Mouse (Mus musculus) heart, embryonic 13.5 days (tissue): ENCODE data around the gene Lhx6. TPM values are rescaled to one million over a fixed set of nuclear protein-coding genes. Genes with fewer than 3 reads are reported as not detected.
"Not testable (repeated sequence)": the region's sequence is repeated elsewhere in the genome, so short reads cannot be mapped to it uniquely, and the experiment has no call there.

Source experiments
- ATAC-seq: fragments of 200-750 bp; cut with Nextera tagmentation; 2 replicates; pipeline ENCODE4 v1.8.0; 2017; ENCODE audit warnings: moderate TSS enrichment; ENCODE audit not compliant: insufficient number of reproducible peaks, low FRiP score, low TSS enrichment; ENCODE audit errors: extremely low read depth
- H3K27ac ChIP-seq: fragments of 300-500 bp; sonication (generic); replicated peaks from 2 replicates; pipeline ENCODE4 v1.5.1; 2015; ENCODE audit warnings: moderate library complexity, mild to moderate bottlenecking, inconsistent platforms
- H3K27me3 ChIP-seq: fragments of 300-500 bp; sonication (generic); replicated peaks from 2 replicates; pipeline ENCODE4 v1.6.1; 2015; ENCODE audit warnings: mild to moderate bottlenecking, inconsistent platforms
- H3K36me3 ChIP-seq: fragments of 300-500 bp; sonication (generic); 2 replicates; pipeline ENCODE4 v1.6.1; 2015; ENCODE audit warnings: mild to moderate bottlenecking, inconsistent platforms
- H3K4me1 ChIP-seq: fragments of 300-500 bp; sonication (generic); 2 replicates; pipeline ENCODE4 v1.6.1; 2015; ENCODE audit warnings: inconsistent platforms
- H3K4me2 ChIP-seq: fragments of 300-500 bp; sonication (generic); 2 replicates; pipeline ENCODE4 v1.6.1; 2015; ENCODE audit warnings: inconsistent platforms, mild to moderate bottlenecking, moderate library complexity
- H3K4me3 ChIP-seq: fragments of 300-500 bp; sonication (generic); 2 replicates; pipeline ENCODE4 v1.5.1; 2015; ENCODE audit warnings: moderate library complexity, mild to moderate bottlenecking, inconsistent platforms
- H3K9ac ChIP-seq: fragments of 300-500 bp; sonication (generic); 2 replicates; pipeline ENCODE4 v1.6.1; 2015; ENCODE audit warnings: inconsistent platforms, mild to moderate bottlenecking, moderate library complexity
- H3K9me3 ChIP-seq: fragments of 300-500 bp; sonication (generic); 2 replicates; pipeline ENCODE4 v1.6.1; 2016; ENCODE audit warnings: inconsistent platforms
- WGBS: fragments of 180-500 bp; shearing (Covaris S2); methylation state at CpG from one replicate; pipeline ENCODE4 v1.1.7; 2015; ENCODE audit warnings: mixed read lengths; 5-methylcytosine and 5-hydroxymethylcytosine counted together
- polyA plus RNA-seq: library from polyadenylated mRNA; unstranded; fragments of >200 nt; fragmentation: Nextera tagmentation; extraction: Ambion mirVana; gene quantifications from 2 replicates; pipeline ENCODE4 v1.2.1, GENCODE M21; 2015

The Lhx6 gene
- 1.0 and 1.3 TPM in 2 replicates for polyA plus RNA-seq

DNA sequence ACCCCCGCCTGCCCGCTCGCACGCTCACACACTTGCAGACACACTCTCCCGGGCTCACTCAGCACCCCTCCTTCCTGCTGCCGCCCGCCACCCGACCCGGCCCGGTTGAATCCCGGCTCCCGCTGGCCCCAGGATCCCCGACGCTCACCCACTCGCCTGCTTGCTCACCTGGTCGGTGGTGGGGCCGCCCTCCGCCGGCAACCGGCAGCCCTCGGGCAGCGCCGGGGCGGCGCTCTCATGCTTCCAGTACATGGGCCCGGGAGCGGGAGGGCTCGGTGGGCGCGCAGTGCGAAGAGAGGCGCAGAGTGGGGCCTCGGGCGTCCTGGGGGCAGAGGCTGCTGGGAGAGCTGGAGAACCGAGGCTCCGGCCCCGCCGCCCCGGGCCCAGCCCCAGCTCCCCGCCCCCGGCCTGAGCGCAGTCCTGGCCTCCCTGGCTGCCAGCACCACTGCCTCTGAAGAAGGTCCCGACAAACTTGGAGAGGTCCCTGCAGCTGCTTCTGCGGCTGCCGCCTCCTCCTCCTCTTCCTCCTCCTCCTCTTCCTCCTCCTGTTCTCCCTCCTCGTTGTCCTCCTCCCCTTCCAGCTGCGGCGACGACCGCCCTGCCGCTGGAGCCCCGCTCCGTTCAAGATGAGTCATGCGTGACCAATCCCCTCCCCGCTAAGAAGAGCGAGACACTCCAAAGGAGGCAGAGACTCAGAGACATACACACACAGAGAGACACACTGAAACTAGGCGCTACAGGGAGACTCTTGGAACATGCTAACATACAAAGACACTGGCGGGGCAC, at the start of gene Lhx6:
Gene Lhx6 (minus strand): TSS at position 453 of the 786 bp plus-strand sequence.
- Histone ChIP-seq H3K4me3 (peak within 1 kb of the TSS; percentile 57), H3K9me3 (no peaks in the 10 kb centered on the region), H3K27me3 (peaks cover 100% of the 10 kb centered on the region), H3K4me2 (peak within 1 kb of the TSS; percentile 91), H3K9ac (peak within 1 kb of the TSS; percentile 75), H3K36me3 (no peaks in the 10 kb centered on the region), H3K27ac (no peak within 1 kb of the TSS), H3K4me1 (peaks cover 41% of the 10 kb centered on the region)
- ATAC-seq, result no peak
- under 1% methylated on average over 55 of the region's 58 CpGs for WGBS

- not testable (repeated sequence) for H3K27ac ChIP-seq, H3K4me2 ChIP-seq, ATAC-seq, H3K27me3 ChIP-seq, H3K9ac ChIP-seq, H3K4me3 ChIP-seq, H3K9me3 ChIP-seq
- Histone ChIP-seq H3K4me1 (peaks cover 20% of the 10 kb centered on the region), H3K36me3 (peaks cover 54% of the 10 kb centered on the region)
- 90% methylated on average over 4 of the region's 4 CpGs for whole genome bisulfite sequencing
Observed at GRCm38 (mm10) chr2:36152401-36152800, 47.2 kb upstream of the Lhx6 start.

GRCm38 (mm10) chr2:36148876-36149365, 43.7 kb upstream of the Lhx6 start:
- Histone ChIP-seq H3K4me3 (no peak overlapping the region), H3K9me3 (no peaks in the 10 kb centered on the region), H3K4me1 (peaks cover 20% of the 10 kb centered on the region), H3K36me3 (peaks cover 28% of the 10 kb centered on the region), H3K9ac (peak overlapping the region; percentile 47; the same call in 1 of the 2 replicates), H3K27me3 (no peaks in the 10 kb centered on the region), H3K27ac (peak overlapping the region; percentile 86), H3K4me2 (peak overlapping the region; percentile 21)
- 41% methylated on average over 7 of the region's 7 CpGs for WGBS
- ATAC-seq, result no peak

DNA sequence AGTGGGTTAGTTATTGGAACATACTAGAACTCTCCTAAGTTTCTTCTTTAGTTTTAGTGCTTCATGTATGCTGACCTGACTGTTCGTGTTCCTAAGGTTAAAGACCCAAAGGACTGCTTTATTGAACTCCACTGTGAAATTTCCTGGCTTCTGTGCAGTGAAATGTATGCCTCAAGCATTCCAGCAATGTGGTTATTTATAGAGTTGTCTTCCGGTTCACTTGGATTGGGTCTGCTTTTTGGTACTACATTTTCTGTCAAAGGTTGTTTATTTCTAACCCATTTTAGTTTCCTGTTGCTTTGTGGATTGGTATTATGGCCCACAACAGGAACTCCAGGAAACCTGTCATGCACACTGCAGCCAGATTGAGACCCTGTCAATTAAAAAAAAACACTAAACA, 33.9 kb upstream of the Lhx6 start:
- H3K4me3 ChIP-seq, result no peak overlapping the region
- H3K4me2 ChIP-seq, result peak overlapping the region; percentile 21
- H3K27me3 ChIP-seq, result no peaks in the 10 kb centered on the region
- H3K9ac ChIP-seq, result no peak overlapping the region
- ATAC-seq, result no peak
- peak overlapping the region; percentile 70 for H3K27ac ChIP-seq
- H3K36me3 ChIP-seq, result peaks cover 38% of the 10 kb centered on the region
- 23% methylated on average over 2 of the region's 2 CpGs for WGBS
- no peaks in the 10 kb centered on the region for H3K9me3 ChIP-seq
- H3K4me1 ChIP-seq, result peaks cover 39% of the 10 kb centered on the region

DNA sequence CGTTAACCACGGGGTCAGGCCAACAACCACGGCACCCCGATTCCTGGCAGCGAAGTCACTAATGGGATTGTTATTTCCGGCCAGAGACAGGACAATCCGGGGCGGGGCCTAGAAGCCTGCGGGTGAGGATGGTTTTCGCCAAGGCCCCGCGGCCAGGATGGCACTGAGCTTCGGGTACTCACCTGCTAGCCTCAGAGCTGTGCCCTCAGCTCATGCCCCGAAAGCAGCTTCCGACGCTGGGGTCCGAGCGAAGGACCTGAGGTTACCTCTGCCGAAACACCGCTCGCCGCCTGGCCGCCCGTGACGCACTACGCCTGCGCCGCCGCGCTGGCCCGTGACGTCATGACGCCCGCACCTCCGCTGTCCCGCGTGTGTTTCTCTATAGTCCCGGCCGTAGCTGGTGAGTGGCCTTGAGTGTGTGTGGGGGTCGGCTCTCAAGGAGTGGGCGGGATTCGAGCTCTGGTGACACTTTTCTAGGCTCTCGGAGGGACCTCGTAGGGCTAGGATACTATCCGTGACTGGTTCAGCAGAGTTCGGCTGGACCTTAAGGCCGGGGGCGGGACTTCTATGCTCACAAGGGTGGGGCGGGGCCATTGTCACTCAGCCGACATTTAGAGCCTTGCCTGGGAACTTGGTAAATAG, 31.2 kb upstream of the Lhx6 start, which contains the start of the genes Mrrf and Rbm18:
Gene Mrrf (plus strand): TSS at position 90 of the 642 bp plus-strand sequence.
Gene Rbm18 (minus strand): TSS at position 474 of the 642 bp plus-strand sequence.
- peak within 1 kb of the TSS; percentile 87 for H3K4me2 ChIP-seq
- H3K4me1 ChIP-seq, result peaks cover 39% of the 10 kb centered on the region
- H3K36me3 ChIP-seq, result peaks cover 38% of the 10 kb centered on the region
- peak within 1 kb of the TSS; percentile 92 for H3K27ac ChIP-seq
- H3K9me3 ChIP-seq, result no peaks in the 10 kb centered on the region
- H3K4me3 ChIP-seq, result peak within 1 kb of the TSS; percentile 88
- under 1% methylated on average over 50 of the region's 50 CpGs for WGBS
- no peaks in the 10 kb centered on the region for H3K27me3 ChIP-seq
- peak within 1 kb of the TSS; percentile 92 for H3K9ac ChIP-seq
- peak; percentile 90 for ATAC-seq

DNA sequence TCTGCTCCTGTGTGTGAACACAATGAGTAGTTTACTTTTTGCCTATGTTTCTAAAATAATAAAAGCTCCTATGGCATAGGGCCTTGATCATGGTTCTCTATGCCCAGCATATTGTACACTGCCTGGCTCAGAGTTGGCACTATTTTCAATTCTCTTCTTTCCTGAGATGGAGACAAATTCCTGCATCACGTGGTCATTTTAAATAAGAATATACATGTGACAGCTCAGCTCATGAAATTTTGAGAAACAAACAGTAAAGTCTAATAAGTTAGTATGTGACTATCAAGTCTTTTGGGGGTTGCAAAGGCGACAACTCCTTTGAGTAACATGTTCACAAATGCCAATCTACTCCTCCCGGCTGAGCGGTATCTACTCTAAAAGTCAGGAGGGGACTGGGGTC, 30.7 kb upstream of the Lhx6 start:
- no peak for ATAC-seq
- H3K27me3 ChIP-seq, result no peaks in the 10 kb centered on the region
- H3K9me3 ChIP-seq, result no peaks in the 10 kb centered on the region
- H3K36me3 ChIP-seq, result peaks cover 40% of the 10 kb centered on the region
- peaks cover 39% of the 10 kb centered on the region for H3K4me1 ChIP-seq
- peak overlapping the region; percentile 92 for H3K9ac ChIP-seq
- peak overlapping the region; percentile 92 for H3K27ac ChIP-seq
- H3K4me2 ChIP-seq, result peak overlapping the region; percentile 87
- H3K4me3 ChIP-seq, result peak overlapping the region; percentile 88
- WGBS, result under 1% methylated on average over 4 of the region's 4 CpGs

DNA sequence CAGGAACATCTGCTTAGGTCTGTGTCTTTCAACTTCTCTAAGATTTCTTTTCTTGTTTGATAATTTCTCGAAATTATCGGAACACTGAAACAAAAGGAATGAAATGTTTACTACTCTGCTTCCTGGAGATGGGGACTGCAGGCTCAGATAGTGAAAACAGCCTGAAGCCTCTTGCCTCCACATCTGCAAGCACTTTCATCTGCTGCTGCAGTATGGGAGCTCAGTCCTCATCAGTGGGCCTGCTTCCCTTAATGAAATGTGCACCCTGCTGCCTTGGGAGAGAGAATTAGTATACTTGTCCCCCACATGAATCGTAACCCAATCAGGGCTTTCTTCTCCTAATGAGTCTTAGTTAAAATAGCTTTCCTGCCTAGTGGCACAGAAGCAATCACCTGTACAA, 23.8 kb upstream of the Lhx6 start:
- H3K4me1 ChIP-seq, result peaks cover 14% of the 10 kb centered on the region
- no peak overlapping the region for H3K4me3 ChIP-seq
- WGBS, result 81% methylated on average over 3 of the region's 3 CpGs
- no peaks in the 10 kb centered on the region for H3K9me3 ChIP-seq
- peaks cover 88% of the 10 kb centered on the region for H3K36me3 ChIP-seq
- ATAC-seq, result no peak
- H3K27me3 ChIP-seq, result no peaks in the 10 kb centered on the region
- no peak overlapping the region for H3K9ac ChIP-seq
- H3K4me2 ChIP-seq, result no peak overlapping the region
- H3K27ac ChIP-seq, result no peak overlapping the region

DNA sequence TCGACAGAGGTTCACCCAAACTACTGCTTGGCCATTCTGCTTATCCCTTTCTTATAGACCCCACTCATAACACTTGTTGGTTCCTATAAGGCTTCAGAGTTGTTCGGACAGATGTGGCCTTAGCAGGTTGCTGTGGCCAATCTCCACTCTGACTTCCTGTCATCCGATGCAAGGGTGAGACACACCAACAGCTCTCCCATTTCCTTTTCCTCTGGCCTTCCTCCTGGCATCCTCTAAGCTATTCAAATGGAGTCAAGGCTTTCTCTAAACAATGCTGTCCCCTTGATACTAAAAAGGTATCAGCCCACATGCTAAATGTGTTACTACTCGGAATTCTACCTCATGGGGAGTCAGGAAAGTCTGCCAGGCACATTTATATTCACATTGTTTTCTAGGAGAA, 22.8 kb upstream of the Lhx6 start:
- 60% methylated on average over 4 of the region's 4 CpGs for WGBS
- Histone ChIP-seq H3K4me2 (no peak overlapping the region), H3K27me3 (no peaks in the 10 kb centered on the region), H3K9ac (no peak overlapping the region), H3K9me3 (no peaks in the 10 kb centered on the region), H3K4me1 (peaks cover 14% of the 10 kb centered on the region), H3K36me3 (peaks cover 88% of the 10 kb centered on the region), H3K4me3 (no peak overlapping the region), H3K27ac (no peak overlapping the region)
- no peak for ATAC-seq

GRCm38 (mm10) chr2:36126795-36127429, 21.7 kb upstream of the Lhx6 start:
- ATAC-seq, result no peak

DNA sequence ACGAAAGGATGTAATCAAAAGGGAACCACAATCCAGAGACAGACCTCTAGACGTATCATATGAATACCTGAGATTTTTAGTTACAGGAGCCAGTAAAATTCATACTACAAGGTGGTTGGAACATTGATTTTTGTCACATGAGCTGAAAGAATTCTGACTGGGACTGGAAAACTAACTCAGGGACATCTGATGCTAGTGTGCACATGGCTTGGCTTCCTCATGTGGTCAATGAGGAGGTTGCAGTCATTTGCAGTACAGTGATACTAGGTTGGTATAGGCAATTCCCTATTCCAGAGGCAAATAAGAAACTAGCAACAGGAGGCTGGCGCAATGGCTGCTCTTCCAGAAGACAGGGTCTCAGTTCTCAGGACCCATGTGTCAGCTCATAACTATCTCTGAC, 7.4 kb upstream of the Lhx6 start:
- Histone ChIP-seq H3K4me1 (no peaks in the 10 kb centered on the region), H3K4me2 (no peak overlapping the region), H3K36me3 (peaks cover 24% of the 10 kb centered on the region), H3K9me3 (no peaks in the 10 kb centered on the region), H3K4me3 (no peak overlapping the region), H3K27ac (no peak overlapping the region), H3K9ac (no peak overlapping the region), H3K27me3 (peaks cover 50% of the 10 kb centered on the region)
- WGBS, result 75% methylated on average over 3 of the region's 3 CpGs
- no peak for ATAC-seq

More at GRCm38 (mm10) chr2:36126795-36127429, 21.7 kb upstream of the Lhx6 start:
- H3K4me2 ChIP-seq, result no peak overlapping the region
- no peaks in the 10 kb centered on the region for H3K27me3 ChIP-seq
- peaks cover 88% of the 10 kb centered on the region for H3K36me3 ChIP-seq
- no peak overlapping the region for H3K9ac ChIP-seq
- H3K4me3 ChIP-seq, result no peak overlapping the region
- peaks cover 14% of the 10 kb centered on the region for H3K4me1 ChIP-seq
- WGBS, result 88% methylated on average over 9 of the region's 9 CpGs
- H3K9me3 ChIP-seq, result no peaks in the 10 kb centered on the region
- no peak overlapping the region for H3K27ac ChIP-seq

- Histone ChIP-seq H3K4me2 (no peak overlapping the region), H3K9ac (no peak overlapping the region), H3K4me3 (no peak overlapping the region), H3K4me1 (peaks cover 21% of the 10 kb centered on the region), H3K36me3 (no peaks in the 10 kb centered on the region), H3K27ac (no peak overlapping the region), H3K27me3 (peaks cover 91% of the 10 kb centered on the region), H3K9me3 (no peaks in the 10 kb centered on the region)
- WGBS, result 11% methylated on average over 7 of the region's 7 CpGs
- ATAC-seq, result no peak
Observed at GRCm38 (mm10) chr2:36108615-36109014, 3.4 kb upstream of the Lhx6 start.
